Mouse (Mus musculus) neural tube, embryonic 11.5 days (tissue): ENCODE measurements around the gene Vnn1. TPM values are rescaled to one million over a fixed set of nuclear protein-coding genes. Genes with fewer than 3 reads are reported as not detected.

Source experiments
- ATAC-seq: fragments of 200-750 bp; cut with Nextera tagmentation; 2 replicates; pipeline ENCODE4 v1.8.0; 2017; ENCODE audit warnings: moderate number of reproducible peaks, mild to moderate bottlenecking, moderate TSS enrichment, moderate library complexity; ENCODE audit not compliant: insufficient read depth, low FRiP score, low TSS enrichment
- DNase-seq: peaks from one replicate; pipeline ENCODE4 v3.0.0-alpha.2; 2015; ENCODE audit warnings: low spot score
- H3K27ac ChIP-seq: fragments of 300-500 bp; sonication (generic); 2 replicates; pipeline ENCODE4 v1.5.1; 2014; ENCODE audit warnings: low read depth, mild to moderate bottlenecking, low read length
- H3K27me3 ChIP-seq: fragments of 300-500 bp; sonication (generic); 2 replicates; pipeline ENCODE4 v1.6.1; 2014; ENCODE audit warnings: mild to moderate bottlenecking, low read length, mixed read lengths; ENCODE audit not compliant: control insufficient read depth, insufficient read depth
- H3K36me3 ChIP-seq: fragments of 300-500 bp; sonication (generic); 2 replicates; pipeline ENCODE4 v1.6.1; 2014; ENCODE audit warnings: mild to moderate bottlenecking, low read length, moderate library complexity, mixed read lengths; ENCODE audit not compliant: control insufficient read depth, insufficient read depth
- H3K4me1 ChIP-seq: fragments of 300-500 bp; sonication (generic); 2 replicates; pipeline ENCODE4 v1.6.1; 2014; ENCODE audit warnings: low read length, mixed read lengths; ENCODE audit not compliant: control insufficient read depth, insufficient read depth
- H3K4me2 ChIP-seq: fragments of 300-500 bp; sonication (generic); 2 replicates; pipeline ENCODE4 v1.6.1; 2014; ENCODE audit warnings: low read depth, mild to moderate bottlenecking, moderate library complexity
- H3K4me3 ChIP-seq: fragments of 300-500 bp; sonication (generic); 2 replicates; pipeline ENCODE4 v1.5.1; 2014; ENCODE audit warnings: low read depth, low read length
- H3K9ac ChIP-seq: fragments of 300-500 bp; sonication (generic); 2 replicates; pipeline ENCODE4 v1.6.1; 2014; ENCODE audit warnings: mild to moderate bottlenecking, low read length
- H3K9me3 ChIP-seq: fragments of 300-500 bp; sonication (generic); 2 replicates; pipeline ENCODE4 v1.6.1; 2016; ENCODE audit warnings: low read length; ENCODE audit not compliant: control insufficient read depth
- WGBS: fragments of 180-500 bp; shearing (Covaris S2); extraction: QIAGEN DNeasy Blood & Tissue Kit; methylation state at CpG from one replicate; pipeline ENCODE4 v1.1.7; 2014; 5-methylcytosine and 5-hydroxymethylcytosine counted together
- polyA plus RNA-seq: library from polyadenylated mRNA; unstranded; fragments of >200 nt; fragmentation: Nextera tagmentation; extraction: Ambion mirVana; gene quantifications from 2 replicates; pipeline ENCODE4 v1.2.1, GENCODE M21; 2014

Vnn1 gene
- polyA plus RNA-seq, 1 experiment from 2014 or later: 0.82 TPM

GRCm38 (mm10) chr10:23948026-23948425 is 53.5 kb downstream of the Vnn1 start:
- ATAC-seq: no peak
- no peaks in the 10 kb centered on the region for H3K4me1 ChIP-seq
- 81% methylated on average over 7 of the region's 7 CpGs for WGBS
- H3K9ac ChIP-seq: no peak overlapping the region
- no peak overlapping the region for H3K4me3 ChIP-seq
- no peaks in the 10 kb centered on the region for H3K9me3 ChIP-seq
- no peak overlapping the region for H3K4me2 ChIP-seq
- no peaks in the 10 kb centered on the region for H3K36me3 ChIP-seq
- no peak overlapping the region for H3K27ac ChIP-seq
- H3K27me3 ChIP-seq: no peaks in the 10 kb centered on the region
- DNase-seq: no peak

DNA sequence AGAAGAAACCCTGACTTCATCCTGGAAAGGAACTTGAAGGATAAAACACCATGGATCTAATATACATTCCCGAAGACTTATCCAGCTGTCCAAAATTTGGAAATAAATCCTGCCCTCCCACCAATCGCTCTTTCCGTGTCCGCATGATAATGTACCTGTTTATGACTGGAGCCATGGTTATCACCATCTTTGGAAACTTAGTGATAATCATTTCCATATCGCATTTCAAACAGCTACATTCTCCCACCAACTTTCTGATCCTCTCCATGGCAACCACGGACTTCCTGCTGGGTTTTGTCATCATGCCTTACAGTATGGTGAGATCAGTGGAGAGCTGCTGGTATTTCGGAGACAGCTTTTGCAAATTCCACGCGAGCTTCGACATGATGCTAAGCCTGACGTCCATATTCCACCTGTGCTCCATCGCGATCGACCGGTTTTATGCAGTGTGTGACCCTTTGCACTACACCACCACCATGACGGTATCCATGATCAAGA is 55.1 kb downstream of the Vnn1 start, which contains the start of gene Taar3:
Taar3 (plus strand) TSS at position 51 of the 498 bp plus-strand sequence.
- ATAC-seq (no peak), DNase-seq (no peak)
- H3K36me3 ChIP-seq: no peaks in the 10 kb centered on the region
- H3K4me3 ChIP-seq: no peak within 1 kb of the TSS
- no peaks in the 10 kb centered on the region for H3K27me3 ChIP-seq
- no peak within 1 kb of the TSS for H3K27ac ChIP-seq
- WGBS: 89% methylated on average over 16 of the region's 16 CpGs
- no peak within 1 kb of the TSS for H3K9ac ChIP-seq
- no peaks in the 10 kb centered on the region for H3K4me1 ChIP-seq
- no peaks in the 10 kb centered on the region for H3K9me3 ChIP-seq
- no peak within 1 kb of the TSS for H3K4me2 ChIP-seq

DNA sequence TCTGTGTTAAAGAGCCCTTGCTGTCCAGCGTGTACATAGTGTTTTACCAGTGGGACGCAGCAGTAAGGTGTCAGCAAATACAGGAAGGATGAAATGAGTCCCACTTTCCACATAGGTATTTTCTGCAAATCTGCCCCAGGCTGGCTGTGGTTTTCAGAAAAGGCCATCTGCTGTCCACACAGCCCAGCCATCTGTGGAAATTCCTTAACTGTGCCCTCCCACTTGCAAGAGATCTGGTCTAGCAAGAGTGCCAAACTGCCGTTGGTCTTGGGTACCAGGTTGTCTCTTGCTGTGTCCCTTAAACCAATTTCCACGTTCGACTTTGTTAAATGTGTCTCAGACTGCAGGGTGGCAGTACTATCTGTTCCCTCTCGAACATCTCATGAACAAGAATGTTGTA is 57.2 kb downstream of the Vnn1 start:
- no peaks in the 10 kb centered on the region for H3K4me1 ChIP-seq
- no peaks in the 10 kb centered on the region for H3K36me3 ChIP-seq
- no peak for ATAC-seq
- H3K27me3 ChIP-seq: no peaks in the 10 kb centered on the region
- no peak overlapping the region for H3K9ac ChIP-seq
- 85% methylated on average over 6 of the region's 6 CpGs for WGBS
- H3K27ac ChIP-seq: no peak overlapping the region
- no peak for DNase-seq
- no peak overlapping the region for H3K4me2 ChIP-seq
- H3K4me3 ChIP-seq: no peak overlapping the region
- H3K9me3 ChIP-seq: no peaks in the 10 kb centered on the region

Other genes starting within 250 kb of the Vnn1 start
- gene Rps12, start 107.4 kb upstream of the Vnn1 start, polyA plus RNA-seq: 115 and 133 TPM in 2 replicates
- 15.8 and 16.0 TPM in 2 replicates for gene Slc18b1, start 97.7 kb upstream of the Vnn1 start, polyA plus RNA-seq
- not detected in 2 replicates for gene Vnn3, start 43.2 kb upstream of the Vnn1 start, polyA plus RNA-seq
- gene Taar1, start 25.7 kb downstream of the Vnn1 start, polyA plus RNA-seq: not detected in 2 replicates
- not detected in 2 replicates for gene Taar2, start 43.9 kb downstream of the Vnn1 start, polyA plus RNA-seq
- gene Taar3, start 54.9 kb downstream of the Vnn1 start, polyA plus RNA-seq: not detected in 2 replicates
- gene Taar4, start 65.8 kb downstream of the Vnn1 start, polyA plus RNA-seq: not detected in 2 replicates
- gene Taar5, start 76.0 kb downstream of the Vnn1 start, polyA plus RNA-seq: not detected in 2 replicates
- gene Taar6, start 91.0 kb downstream of the Vnn1 start, polyA plus RNA-seq: not detected in 2 replicates
- not detected in 2 replicates for gene Taar7a, start 98.8 kb downstream of the Vnn1 start, polyA plus RNA-seq
- gene Taar7b, start 105.3 kb downstream of the Vnn1 start, polyA plus RNA-seq: not detected in 2 replicates
- gene Taar7d, start 132.5 kb downstream of the Vnn1 start, polyA plus RNA-seq: not detected in 2 replicates
- gene Taar7e, start 142.9 kb downstream of the Vnn1 start, polyA plus RNA-seq: not detected in 2 replicates
- not detected in 2 replicates for gene Taar7f, start 154.8 kb downstream of the Vnn1 start, polyA plus RNA-seq
- gene Taar8a, start 181.8 kb downstream of the Vnn1 start, polyA plus RNA-seq: not detected in 2 replicates
- not detected in 2 replicates for gene Taar8b, start 197.6 kb downstream of the Vnn1 start, polyA plus RNA-seq
- gene Taar8c, start 207.2 kb downstream of the Vnn1 start, polyA plus RNA-seq: not detected in 2 replicates
- not detected in 2 replicates for gene Taar9, start 214.8 kb downstream of the Vnn1 start, polyA plus RNA-seq